Mouse (Mus musculus): ENCODE measurements around the gene Papss2. TPM values are rescaled to one million over a fixed set of nuclear protein-coding genes. Genes with fewer than 3 reads are reported as not detected.
A peak's percentile ranks its signal among the peaks of the same experiment; 100 is the strongest.

The Papss2 gene
- total and polyA plus RNA-seq, 2 experiments: 75.1 to 223 TPM

DNA sequence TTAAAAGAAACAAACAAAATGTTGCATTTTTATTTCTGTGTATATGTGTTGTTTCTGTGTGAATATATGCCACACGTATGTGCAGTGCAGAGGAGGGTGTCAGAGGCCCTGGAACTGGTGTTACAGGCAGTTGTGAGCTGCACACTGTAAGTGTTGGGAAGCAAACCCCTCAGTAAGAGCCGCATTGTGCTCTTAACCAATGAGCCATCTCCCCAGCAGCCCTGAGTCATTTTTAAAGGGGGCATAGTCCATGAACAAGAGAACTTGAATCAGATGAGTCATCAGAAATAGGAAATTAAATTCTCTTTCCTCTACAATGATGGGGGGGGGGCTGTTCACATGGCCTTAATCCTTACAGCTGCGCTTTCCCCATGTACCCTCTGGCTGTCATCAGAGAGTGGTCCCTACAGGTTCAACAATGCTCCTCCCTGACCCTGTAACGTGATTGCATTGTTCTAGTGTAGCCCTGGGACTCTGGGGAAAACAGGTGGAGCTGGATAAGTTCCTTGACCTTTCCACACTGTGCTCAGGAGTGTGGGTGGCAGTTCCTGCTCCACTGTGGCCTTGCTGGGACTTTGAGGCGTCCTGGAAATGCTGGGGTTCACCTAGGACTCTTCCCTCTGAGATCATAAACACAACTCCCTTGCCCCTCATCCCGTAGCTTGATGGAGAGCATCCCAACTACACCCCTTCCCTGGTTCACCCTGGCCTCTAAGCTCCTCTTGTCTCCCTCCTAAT is 5.6 kb downstream of the Papss2 start:
- peak; percentile 34 for DNase-seq (ENCODE audit: extremely low read depth, low read depth, low spot score)
- Histone ChIP-seq H3K36me3 (ENCODE audit: control insufficient read depth, insufficient read depth, low read length) (no peaks in the 10 kb centered on the region), H3K9ac (ENCODE audit: low read depth, low read length) (no peak overlapping the region), H3K79me2 (ENCODE audit: control insufficient read depth, insufficient read depth, low read length) (peaks cover 3% of the 10 kb centered on the region; the same call in 1 of the 2 replicates), H3K4me1 (ENCODE audit: control insufficient read depth, insufficient read depth, low read length) (peaks cover 22% of the 10 kb centered on the region), H3K27ac (replicated peaks; ENCODE audit: insufficient read depth, low read depth, low read length) (no peak overlapping the region), H3K4me3 (ENCODE audit: insufficient read depth, low read depth, low read length) (no peak overlapping the region), H3K27me3 (ENCODE audit: control insufficient read depth, insufficient read depth, low read length) (no peaks in the 10 kb centered on the region)
- no peak for TF ChIP-seq CTCF (IDR thresholded peaks at IDR 0.05; ENCODE audit: low read depth, low read length)
- no peak for TF ChIP-seq POLR2A (IDR thresholded peaks at IDR 0.05; ENCODE audit: extremely low read depth, insufficient read depth, low read length)
- 58% methylated on average over 6 of the region's 6 CpGs for whole genome bisulfite sequencing

DNA sequence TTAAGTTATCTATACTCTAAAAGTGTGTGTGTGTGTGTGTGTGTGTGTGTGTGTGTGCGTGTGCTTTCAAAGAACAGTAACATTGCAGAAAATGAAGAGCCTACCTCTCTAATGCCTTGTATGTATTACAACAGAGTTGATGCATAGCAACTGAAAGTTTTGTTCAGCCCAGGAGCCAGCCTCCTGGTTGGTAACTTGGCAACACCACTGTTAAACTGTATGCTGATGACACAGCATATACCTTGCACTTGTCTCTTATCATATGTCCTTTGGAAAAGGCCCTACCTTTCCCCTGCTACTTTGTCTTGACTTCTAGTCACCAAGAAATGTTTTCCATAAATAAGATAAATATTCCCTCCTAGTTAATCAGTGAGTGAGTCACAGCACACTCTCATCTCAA is 7.9 kb downstream of the Papss2 start:
- no peak for DNase-seq (ENCODE audit: extremely low read depth, low read depth, low spot score)
- Histone ChIP-seq H3K27me3 (ENCODE audit: control insufficient read depth, insufficient read depth, low read length) (no peaks in the 10 kb centered on the region), H3K36me3 (ENCODE audit: control insufficient read depth, insufficient read depth, low read length) (no peaks in the 10 kb centered on the region), H3K79me2 (ENCODE audit: control insufficient read depth, insufficient read depth, low read length) (peaks cover 3% of the 10 kb centered on the region; the same call in 1 of the 2 replicates), H3K4me3 (ENCODE audit: insufficient read depth, low read depth, low read length) (no peak overlapping the region), H3K9ac (ENCODE audit: low read depth, low read length) (no peak overlapping the region), H3K4me1 (ENCODE audit: control insufficient read depth, insufficient read depth, low read length) (peaks cover 22% of the 10 kb centered on the region), H3K27ac (replicated peaks; ENCODE audit: insufficient read depth, low read depth, low read length) (no peak overlapping the region)
- WGBS: 89% methylated on average over 1 of the region's 1 CpGs
- TF ChIP-seq CTCF (IDR thresholded peaks at IDR 0.05; ENCODE audit: low read depth, low read length) (no peak), POLR2A (IDR thresholded peaks at IDR 0.05; ENCODE audit: extremely low read depth, insufficient read depth, low read length) (no peak)

DNA sequence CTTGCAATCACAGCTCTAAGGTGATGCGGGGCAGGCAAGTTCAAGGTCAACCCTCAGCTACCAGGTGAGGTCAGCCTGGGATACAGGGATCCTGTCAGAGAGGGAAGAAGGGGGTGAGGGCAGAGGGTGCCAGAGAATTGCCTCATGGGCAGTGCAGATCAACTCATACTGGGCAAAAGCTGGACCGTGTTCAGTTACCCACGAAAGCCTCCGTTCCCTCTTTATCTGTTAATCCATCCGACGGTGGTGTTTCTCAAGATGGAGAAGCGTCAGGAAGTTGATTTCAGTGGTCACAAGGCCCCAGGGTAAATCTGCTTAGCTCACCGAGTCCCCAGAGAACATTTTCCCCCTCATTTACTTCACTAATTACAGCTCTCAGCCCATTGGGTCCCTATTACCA is 8.5 kb downstream of the Papss2 start:
- Histone ChIP-seq H3K79me2 (ENCODE audit: control insufficient read depth, insufficient read depth, low read length) (peaks cover 3% of the 10 kb centered on the region; the same call in 1 of the 2 replicates), H3K4me1 (ENCODE audit: control insufficient read depth, insufficient read depth, low read length) (peaks cover 20% of the 10 kb centered on the region), H3K4me3 (ENCODE audit: insufficient read depth, low read depth, low read length) (no peak overlapping the region), H3K36me3 (ENCODE audit: control insufficient read depth, insufficient read depth, low read length) (no peaks in the 10 kb centered on the region), H3K27ac (replicated peaks; ENCODE audit: insufficient read depth, low read depth, low read length) (no peak overlapping the region), H3K9ac (ENCODE audit: low read depth, low read length) (no peak overlapping the region), H3K27me3 (ENCODE audit: control insufficient read depth, insufficient read depth, low read length) (no peaks in the 10 kb centered on the region)
- DNase-seq (ENCODE audit: extremely low read depth, low read depth, low spot score): peak; percentile 68
- 22% methylated on average over 8 of the region's 8 CpGs for whole genome bisulfite sequencing
- no peak for TF ChIP-seq CTCF (IDR thresholded peaks at IDR 0.05; ENCODE audit: low read depth, low read length)
- no peak for TF ChIP-seq POLR2A (IDR thresholded peaks at IDR 0.05; ENCODE audit: extremely low read depth, insufficient read depth, low read length)

DNA sequence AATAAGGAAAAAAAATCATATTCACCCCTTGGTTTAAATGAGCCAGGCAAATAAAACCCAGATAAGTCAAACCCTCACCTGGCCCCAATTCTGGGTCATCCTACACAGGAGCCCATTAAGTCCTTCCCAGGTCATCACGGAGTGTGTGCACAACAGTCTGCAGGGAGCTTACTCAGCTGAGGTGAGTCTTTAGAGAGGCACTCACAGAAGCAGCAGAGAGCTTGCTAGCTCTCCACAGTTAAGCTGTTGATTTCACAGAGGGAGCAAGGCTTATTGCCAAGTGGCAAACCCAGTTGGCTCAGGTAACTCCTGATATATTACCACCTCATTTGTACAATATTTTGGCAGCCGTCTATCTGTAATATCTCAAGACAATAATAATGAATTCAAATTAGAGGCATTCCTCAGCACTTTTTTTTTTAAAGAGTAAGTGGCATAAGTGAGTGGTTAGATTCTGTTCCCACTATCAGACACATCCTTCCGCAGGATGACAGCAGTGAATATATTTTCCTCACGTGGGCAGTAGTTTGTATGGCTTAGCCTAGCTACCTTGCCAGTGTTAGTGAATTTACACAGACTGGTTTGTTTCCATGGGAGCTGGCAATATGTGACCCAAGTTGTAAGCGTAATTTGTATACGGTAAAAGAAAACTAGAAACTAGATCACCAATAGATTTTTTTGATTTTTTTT is 9.1 kb downstream of the Papss2 start:
- Histone ChIP-seq H3K4me3 (ENCODE audit: insufficient read depth, low read depth, low read length) (no peak overlapping the region), H3K9ac (ENCODE audit: low read depth, low read length) (no peak overlapping the region), H3K27ac (replicated peaks; ENCODE audit: insufficient read depth, low read depth, low read length) (no peak overlapping the region), H3K79me2 (ENCODE audit: control insufficient read depth, insufficient read depth, low read length) (peaks cover 3% of the 10 kb centered on the region; the same call in 1 of the 2 replicates), H3K36me3 (ENCODE audit: control insufficient read depth, insufficient read depth, low read length) (no peaks in the 10 kb centered on the region), H3K27me3 (ENCODE audit: control insufficient read depth, insufficient read depth, low read length) (no peaks in the 10 kb centered on the region), H3K4me1 (ENCODE audit: control insufficient read depth, insufficient read depth, low read length) (peaks cover 17% of the 10 kb centered on the region)
- TF ChIP-seq CTCF (IDR thresholded peaks at IDR 0.05; ENCODE audit: low read depth, low read length): no peak
- 46% methylated on average over 6 of the region's 6 CpGs for WGBS
- DNase-seq (ENCODE audit: extremely low read depth, low read depth, low spot score): peak; percentile 71

DNA sequence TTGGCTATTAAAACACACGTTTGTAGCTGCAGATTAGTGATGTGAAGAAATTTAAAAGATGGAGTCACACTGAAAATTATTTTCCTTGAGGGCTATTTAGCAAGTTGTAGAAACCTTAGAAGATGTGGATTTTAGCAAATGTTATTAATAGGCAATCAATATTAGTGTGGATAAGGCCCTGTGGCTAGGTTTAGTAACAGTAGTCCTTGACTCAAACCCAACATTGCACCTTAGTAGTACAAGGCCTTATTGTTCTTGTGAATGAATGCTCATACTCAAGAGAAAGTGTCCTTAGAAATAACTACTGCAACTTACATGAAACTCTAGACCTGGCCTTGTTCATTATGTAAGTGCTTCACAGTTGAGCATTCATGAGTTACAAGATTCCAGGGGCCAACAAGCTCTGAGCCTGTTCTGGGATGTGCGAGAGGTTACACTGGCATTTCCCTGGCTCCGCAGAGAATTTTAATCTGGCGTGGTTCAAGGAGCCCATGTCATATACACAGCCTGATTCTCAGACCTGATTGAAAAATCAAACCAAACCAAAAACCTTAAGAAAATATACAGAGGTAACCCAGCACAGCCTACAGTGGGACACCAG is 10.7 kb downstream of the Papss2 start:
- no peaks in the 10 kb centered on the region for H3K27me3 ChIP-seq (ENCODE audit: control insufficient read depth, insufficient read depth, low read length)
- H3K79me2 ChIP-seq (ENCODE audit: control insufficient read depth, insufficient read depth, low read length): no peaks in the 10 kb centered on the region; the same call in 1 of the 2 replicates
- H3K9ac ChIP-seq (ENCODE audit: low read depth, low read length): no peak overlapping the region
- no peak for DNase-seq (ENCODE audit: extremely low read depth, low read depth, low spot score)
- H3K27ac ChIP-seq (replicated peaks; ENCODE audit: insufficient read depth, low read depth, low read length): no peak overlapping the region
- H3K4me1 ChIP-seq (ENCODE audit: control insufficient read depth, insufficient read depth, low read length): peaks cover 15% of the 10 kb centered on the region
- TF ChIP-seq POLR2A (IDR thresholded peaks at IDR 0.05; ENCODE audit: extremely low read depth, insufficient read depth, low read length) (no peak), CTCF (IDR thresholded peaks at IDR 0.05; ENCODE audit: low read depth, low read length) (no peak)
- no peaks in the 10 kb centered on the region for H3K36me3 ChIP-seq (ENCODE audit: control insufficient read depth, insufficient read depth, low read length)
- 94% methylated on average over 4 of the region's 4 CpGs for WGBS
- H3K4me3 ChIP-seq (ENCODE audit: insufficient read depth, low read depth, low read length): no peak overlapping the region

Data from liver, adult 2 months (tissue).